Comparison of ENCODE assay signal across 9 mouse cellular contexts in the genomic region with DNA sequence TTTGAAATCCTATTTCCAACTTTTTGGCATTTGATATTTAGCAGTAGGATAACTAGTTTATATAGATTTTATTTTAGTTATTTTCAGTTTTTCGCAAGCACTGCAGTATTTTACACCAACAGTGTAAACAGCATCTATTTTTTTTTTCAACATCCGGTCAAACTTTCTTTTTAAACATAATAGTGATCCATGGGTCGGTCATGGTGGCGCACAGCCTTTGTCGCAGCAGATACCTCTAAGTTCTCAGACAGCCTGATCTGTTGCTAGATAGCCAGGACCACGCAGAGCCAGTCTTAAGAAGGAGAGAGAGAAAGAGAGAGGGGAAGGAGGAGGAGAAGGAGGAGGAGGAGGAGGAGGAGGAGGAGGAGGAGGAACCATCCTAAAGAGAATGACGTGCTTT. TPM values are rescaled to one million over a fixed set of nuclear protein-coding genes. Genes with fewer than 3 reads are reported as not detected.
DNase-seq lines count a peak whose midpoint lies in the region; ATAC-seq and TF ChIP-seq lines count a peak whose summit lies in the region.
"Had no signal": no experiment of that assay in that cellular context is flagged by ENCODE, and none has a peak within 500 bp of the region (broad histone marks: within the 10 kb centered on the region; RNA-seq: fewer than 3 reads in every experiment).

No protein-coding gene starts in this region.

- DNase-seq in midbrain, embryonic 10.5 days (ENCODE audit: low spot score), result no peak
- DNase-seq in midbrain, embryonic 11.5 days (ENCODE audit: low spot score, missing footprints), result no peak
- DNase-seq in embryonic facial prominence, embryonic 10.5 days (ENCODE audit: low spot score), result no peak
- no peak for DNase-seq in layer of hippocampus, postnatal 36 days
- DNase-seq in left cerebral cortex, adult 2 months (ENCODE audit: extremely low spot score in 1 of 2, low spot score in 2 of 2), result no peak
- no peak for DNase-seq in cerebellum, postnatal 14 days

- TF ChIP-seq POLR2A in small intestine, adult 2 months (IDR thresholded peaks at IDR 0.05; ENCODE audit: low read depth, low read length), result no peak

- peak overlapping the region; percentile 93 for H3K27ac ChIP-seq in midbrain, embryonic 10.5 days (replicated peaks)
- H3K27ac ChIP-seq in midbrain, embryonic 11.5 days (ENCODE audit: low read depth, low read length), result no peak overlapping the region
- peak overlapping the region; percentile 94 for H3K27ac ChIP-seq in embryonic facial prominence, embryonic 10.5 days (replicated peaks)
- H3K27ac ChIP-seq in intestine, embryonic 16.5 days (ENCODE audit: low read length), result no peak overlapping the region
- no peak overlapping the region for H3K27ac ChIP-seq in small intestine, adult 2 months (ENCODE audit: insufficient read depth, low read depth, low read length)
- H3K27ac ChIP-seq in left cerebral cortex, adult 2 months, result no peak overlapping the region

- no peak for TF ChIP-seq CTCF in small intestine, adult 2 months (IDR thresholded peaks at IDR 0.05; ENCODE audit: extremely low read depth, insufficient read length, insufficient replicate concordance, low read depth, low read length)
- TF ChIP-seq CTCF in left cerebral cortex, adult 2 months (IDR thresholded peaks at IDR 0.05), result no peak

- no peak overlapping the region for H3K9ac ChIP-seq in midbrain, embryonic 11.5 days (ENCODE audit: low read length)
- no peak overlapping the region for H3K9ac ChIP-seq in intestine, embryonic 16.5 days (ENCODE audit: low read depth, low read length)

- no peak for ATAC-seq in midbrain, embryonic 11.5 days (ENCODE audit: low FRiP score)
- ATAC-seq in intestine, embryonic 16.5 days, result no peak

- H3K4me1 ChIP-seq in midbrain, embryonic 10.5 days, result peaks cover 40% of the 10 kb centered on the region
- H3K4me1 ChIP-seq in midbrain, embryonic 11.5 days (ENCODE audit: control insufficient read depth, insufficient read depth, low read length), result peaks cover 11% of the 10 kb centered on the region; the same call in 1 of the 2 replicates
- H3K4me1 ChIP-seq in embryonic facial prominence, embryonic 10.5 days, result peaks cover 36% of the 10 kb centered on the region
- H3K4me1 ChIP-seq in intestine, embryonic 16.5 days (ENCODE audit: control insufficient read depth, insufficient read depth, low read length), result no peaks in the 10 kb centered on the region; the same call in 1 of the 2 replicates
- H3K4me1 ChIP-seq in small intestine, adult 2 months (ENCODE audit: control insufficient read depth, insufficient read depth, insufficient read length, low read length), result peaks cover 2% of the 10 kb centered on the region; the same call in 1 of the 2 replicates

- no peaks in the 10 kb centered on the region for H3K9me3 ChIP-seq in midbrain, embryonic 10.5 days (replicated peaks)
- H3K9me3 ChIP-seq in midbrain, embryonic 11.5 days (ENCODE audit: control insufficient read depth, low read length), result no peaks in the 10 kb centered on the region
- H3K9me3 ChIP-seq in embryonic facial prominence, embryonic 10.5 days, result no peaks in the 10 kb centered on the region
- H3K9me3 ChIP-seq in intestine, embryonic 16.5 days (ENCODE audit: control insufficient read depth, low read length), result no peaks in the 10 kb centered on the region
- H3K9me3 ChIP-seq: lung, embryonic 15.5 days had no signal

- intact Hi-C loops in left cerebral cortex, adult 2 months (cut with DNase I), result loop anchor here (2.0 to 5.0 kb wide), 3 partner anchors 49 to 732 kb away; partner anchors contain the start of gene Pmpcb

- 83% methylated on average over 7 of the region's 7 CpGs for WGBS in midbrain, embryonic 10.5 days
- WGBS in midbrain, embryonic 11.5 days, result 75% methylated on average over 7 of the region's 7 CpGs
- WGBS in embryonic facial prominence, embryonic 10.5 days, result 75% methylated on average over 7 of the region's 7 CpGs
- 79% methylated on average over 7 of the region's 7 CpGs for WGBS in intestine, embryonic 16.5 days
- 73% methylated on average over 7 of the region's 7 CpGs for WGBS in small intestine, adult 2 months

- H3K4me2 ChIP-seq in midbrain, embryonic 11.5 days, result no peak overlapping the region
- H3K4me2 ChIP-seq in intestine, embryonic 16.5 days (ENCODE audit: low read depth, low read length), result peak overlapping the region; percentile 67; the same call in 1 of the 2 replicates

- no peaks in the 10 kb centered on the region for H3K27me3 ChIP-seq in midbrain, embryonic 10.5 days (ENCODE audit: low read depth, poor library complexity, severe bottlenecking)
- no peaks in the 10 kb centered on the region for H3K27me3 ChIP-seq in midbrain, embryonic 11.5 days (ENCODE audit: control insufficient read depth, insufficient read depth, low read length)
- H3K27me3 ChIP-seq in embryonic facial prominence, embryonic 10.5 days (replicated peaks; ENCODE audit: low read depth, poor library complexity, severe bottlenecking), result no peaks in the 10 kb centered on the region
- H3K27me3 ChIP-seq in intestine, embryonic 16.5 days (replicated peaks; ENCODE audit: control insufficient read depth, insufficient read depth, low read length), result no peaks in the 10 kb centered on the region
- no peaks in the 10 kb centered on the region for H3K27me3 ChIP-seq in small intestine, adult 2 months (ENCODE audit: control insufficient read depth, insufficient read depth, low read length)
- H3K27me3 ChIP-seq: lung, embryonic 15.5 days had no signal

- peak overlapping the region; percentile 99 for H3K4me3 ChIP-seq in midbrain, embryonic 10.5 days
- no peak overlapping the region; the same call in 1 of the 2 replicates for H3K4me3 ChIP-seq in midbrain, embryonic 11.5 days (ENCODE audit: low read depth, low read length)
- peak overlapping the region; percentile 97 for H3K4me3 ChIP-seq in embryonic facial prominence, embryonic 10.5 days
- H3K4me3 ChIP-seq in intestine, embryonic 16.5 days (ENCODE audit: low read length), result no peak overlapping the region
- peak overlapping the region; percentile 17; the same call in 1 of the 2 replicates for H3K4me3 ChIP-seq in small intestine, adult 2 months (ENCODE audit: low read depth, low read length)
- no peak overlapping the region for H3K4me3 ChIP-seq in left cerebral cortex, adult 2 months

- H3K36me3 ChIP-seq in midbrain, embryonic 10.5 days, result peaks cover 40% of the 10 kb centered on the region
- H3K36me3 ChIP-seq in midbrain, embryonic 11.5 days (ENCODE audit: control insufficient read depth, insufficient read depth, low read length), result peaks cover 14% of the 10 kb centered on the region
- H3K36me3 ChIP-seq in embryonic facial prominence, embryonic 10.5 days (replicated peaks), result peaks cover 43% of the 10 kb centered on the region
- 0 out of 2 replicates have a peak, but pooled peaks cover 3% of the 10 kb centered on the region for H3K36me3 ChIP-seq in intestine, embryonic 16.5 days (ENCODE audit: control insufficient read depth, insufficient read depth, low read length)
- peaks cover 12% of the 10 kb centered on the region for H3K36me3 ChIP-seq in small intestine, adult 2 months (ENCODE audit: control insufficient read depth, insufficient read depth, low read length)

RNA-seq across cellular contexts. Expression of gene Psmc2, which starts 0.7 kb away (rescaled TPM):
- polyA plus RNA-seq in midbrain, embryonic 10.5 days (2016; fragmentation: Nextera tagmentation; extraction: Ambion mirVana), result 247 and 261 TPM in 2 replicates
- 253 and 272 TPM in 2 replicates for polyA plus RNA-seq in midbrain, embryonic 11.5 days (2014; fragmentation: Nextera tagmentation; extraction: Ambion mirVana)
- 238 and 245 TPM in 2 replicates for polyA plus RNA-seq in embryonic facial prominence, embryonic 10.5 days (2016; fragmentation: Nextera tagmentation; extraction: Ambion mirVana)
- polyA plus RNA-seq in intestine, embryonic 16.5 days (2015; fragmentation: Nextera tagmentation; extraction: Ambion mirVana), result 156 and 170 TPM in 2 replicates
- 4.4 and 8.7 TPM in 2 replicates for polyA plus RNA-seq in small intestine, adult 2 months (2012; rRNA removed)
- 100 to 1,000 TPM; 114 TPM for total RNA-seq in layer of hippocampus, postnatal 36 days (2021)
- total RNA-seq in left cerebral cortex, adult 2 months (2021), result 100 to 1,000 TPM; 105 to 113 TPM

RNA-seq across cellular contexts. Expression of gene Dnajc2, which starts 0.7 kb away (rescaled TPM):
- polyA plus RNA-seq in midbrain, embryonic 10.5 days (2016; fragmentation: Nextera tagmentation; extraction: Ambion mirVana), result 89.0 and 100 TPM in 2 replicates
- polyA plus RNA-seq in midbrain, embryonic 11.5 days (2014; fragmentation: Nextera tagmentation; extraction: Ambion mirVana), result 103 and 109 TPM in 2 replicates
- polyA plus RNA-seq in embryonic facial prominence, embryonic 10.5 days (2016; fragmentation: Nextera tagmentation; extraction: Ambion mirVana), result 96.4 and 96.8 TPM in 2 replicates
- polyA plus RNA-seq in intestine, embryonic 16.5 days (2015; fragmentation: Nextera tagmentation; extraction: Ambion mirVana), result 55.0 and 63.2 TPM in 2 replicates
- polyA plus RNA-seq in small intestine, adult 2 months (2012; rRNA removed), result 3.2 and 9.2 TPM in 2 replicates
- total RNA-seq in layer of hippocampus, postnatal 36 days (2021), result 10 to 100 TPM; 31.6 to 32.8 TPM
- total RNA-seq in left cerebral cortex, adult 2 months (2021), result 10 to 100 TPM; 34.4 to 34.9 TPM

RNA-seq across cellular contexts. Expression of gene Pmpcb, which starts 48.8 kb away (rescaled TPM):
- polyA plus RNA-seq in midbrain, embryonic 10.5 days (2016; fragmentation: Nextera tagmentation; extraction: Ambion mirVana), result 87.0 and 88.6 TPM in 2 replicates
- 106 and 115 TPM in 2 replicates for polyA plus RNA-seq in midbrain, embryonic 11.5 days (2014; fragmentation: Nextera tagmentation; extraction: Ambion mirVana)
- polyA plus RNA-seq in embryonic facial prominence, embryonic 10.5 days (2016; fragmentation: Nextera tagmentation; extraction: Ambion mirVana), result 78.0 and 84.7 TPM in 2 replicates
- 82.3 and 85.4 TPM in 2 replicates for polyA plus RNA-seq in intestine, embryonic 16.5 days (2015; fragmentation: Nextera tagmentation; extraction: Ambion mirVana)
- 9.2 and 14.6 TPM in 2 replicates for polyA plus RNA-seq in small intestine, adult 2 months (2012; rRNA removed)
- total RNA-seq in layer of hippocampus, postnatal 36 days (2021), result 10 to 100 TPM; 72.3 to 78.0 TPM
- total RNA-seq in left cerebral cortex, adult 2 months (2021), result 10 to 100 TPM; 66.8 to 68.7 TPM

Comparison
In these comparisons a context has a peak if more than half of its experiments do, and no peak if none do; other contexts are left out.
1. H3K27ac ChIP-seq: peak in midbrain, embryonic 10.5 days (single experiment) and embryonic facial prominence, embryonic 10.5 days (single experiment); none in midbrain, embryonic 11.5 days (single experiment), intestine, embryonic 16.5 days (single experiment), small intestine, adult 2 months (single experiment) and left cerebral cortex, adult 2 months (single experiment).
2. H3K4me3 ChIP-seq: peak in midbrain, embryonic 10.5 days (single experiment), embryonic facial prominence, embryonic 10.5 days (single experiment) and small intestine, adult 2 months (single experiment); none in midbrain, embryonic 11.5 days (single experiment), intestine, embryonic 16.5 days (single experiment) and left cerebral cortex, adult 2 months (single experiment).
3. RNA of gene Psmc2, which starts 0.7 kb away (polyA plus RNA-seq): 247 to 261 TPM in midbrain, embryonic 10.5 days, 253 to 272 TPM in midbrain, embryonic 11.5 days, 238 to 245 TPM in embryonic facial prominence, embryonic 10.5 days and 156 to 170 TPM in intestine, embryonic 16.5 days; 4.4 to 8.7 TPM in small intestine, adult 2 months; every median in the first group is over 10 times any median in the second.